Mouse (Mus musculus) olfactory bulb, adult 2 months (tissue): ENCODE results near the gene Bmp8b.

Experiments used
- CTCF ChIP-seq: fragments of 200-500 bp; IDR thresholded peaks from 2 replicates; pipeline ENCODE4 v1.5.1; 2012; ENCODE audit warnings: low read depth, mild to moderate bottlenecking, low read length, moderate library complexity; ENCODE audit not compliant: insufficient read depth
- POLR2A ChIP-seq: fragments of 200-500 bp; IDR thresholded peaks from 2 replicates; pipeline ENCODE4 v1.6.1; 2012; ENCODE audit warnings: mild to moderate bottlenecking, low read depth, low read length, moderate library complexity; ENCODE audit not compliant: insufficient read depth

DNA sequence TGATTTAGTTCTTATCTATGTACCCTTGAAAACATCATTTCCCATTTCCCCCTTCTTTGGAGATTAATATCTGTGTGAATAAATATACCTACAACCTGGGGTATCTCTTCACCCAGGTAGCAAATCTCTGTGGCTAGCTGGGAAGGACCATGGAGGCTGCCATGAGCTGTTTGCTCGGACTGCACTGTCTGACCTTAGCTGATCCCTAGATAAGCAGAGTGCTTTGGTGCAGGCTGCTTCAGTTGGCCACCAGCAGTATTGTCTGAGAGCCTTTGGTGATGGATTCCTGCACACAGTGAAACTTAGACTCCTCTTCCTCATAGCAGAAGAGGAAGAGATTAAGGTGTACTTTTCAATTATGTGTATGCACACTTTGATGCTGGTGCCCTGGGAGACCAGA, 47.0 kb upstream of the Bmp8b start:
- TF ChIP-seq CTCF (no peak), POLR2A (no peak)
